Mouse (Mus musculus) heart, adult 18-20 months (tissue): ENCODE results near the gene Selenop. TPM values are rescaled to one million over a fixed set of nuclear protein-coding genes. Genes with fewer than 3 reads are reported as not detected.

Experiments
- total RNA-seq, 2 experiments: library from RNA; stranded (reverse); gene quantifications; 2 replicates each; pipeline ENCODE4 v1.2.3; 2021

Gene Selenop
- total RNA-seq, 2 experiments from 2014 or later, result 347 to 405 TPM

Other genes starting within 250 kb of the Selenop start
- under 1 TPM in 1 of 2 experiments, not detected in 1; 0.87 TPM for gene Ccdc152, start 35.0 kb downstream of the Selenop start, total RNA-seq